Mouse (Mus musculus) right cerebral cortex, postnatal 36 days (tissue): ENCODE measurements around the gene Dapl1.
A peak's percentile ranks its signal among the peaks of the same experiment; 100 is the strongest.

Experiments used
- DNase-seq, 2 experiments: peaks; one replicate each; pipeline ENCODE4 v3.0.0; 2022; ENCODE audit warnings: low spot score in 2 of 2, mixed read lengths in 1 of 2

Gene Dapl1

DNA sequence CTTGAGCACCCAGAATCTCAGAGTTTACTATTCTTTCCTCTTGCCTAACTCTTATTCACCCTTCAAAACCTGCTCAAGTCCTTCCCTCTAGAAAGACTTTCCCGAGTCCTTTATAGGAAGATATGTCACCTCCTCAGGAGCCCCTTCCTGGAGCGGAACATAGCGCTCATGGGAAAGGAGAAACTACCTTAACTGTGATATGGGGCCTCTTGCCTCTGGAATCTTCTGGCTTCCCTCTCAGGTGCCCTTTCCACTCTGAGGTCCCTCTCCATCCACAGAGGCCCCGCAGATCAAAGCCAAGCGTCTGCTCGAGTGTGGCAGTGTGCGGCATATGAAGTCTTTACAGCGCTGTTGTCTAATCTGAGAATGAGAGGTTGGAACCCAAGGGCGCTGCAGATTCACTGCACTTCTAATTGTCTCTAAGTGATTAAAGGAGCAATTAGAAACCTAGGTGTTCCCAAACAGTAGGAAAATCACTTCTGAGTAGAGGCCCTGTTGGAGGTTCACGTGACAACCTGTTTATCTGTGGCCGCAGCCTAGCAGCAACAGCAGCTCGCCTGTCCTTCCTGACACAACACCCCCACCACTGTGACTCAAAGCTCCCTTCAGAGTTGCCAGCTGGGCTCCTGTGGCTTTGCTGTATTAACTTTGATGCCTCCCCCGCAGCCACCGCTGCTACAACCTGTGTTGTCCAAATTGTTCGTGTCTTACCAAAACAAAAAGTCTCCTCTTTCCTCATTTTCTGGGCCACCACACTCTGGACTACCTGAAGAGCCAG lies 49.7 kb downstream of the Dapl1 start:
- no peak for DNase-seq

DNA sequence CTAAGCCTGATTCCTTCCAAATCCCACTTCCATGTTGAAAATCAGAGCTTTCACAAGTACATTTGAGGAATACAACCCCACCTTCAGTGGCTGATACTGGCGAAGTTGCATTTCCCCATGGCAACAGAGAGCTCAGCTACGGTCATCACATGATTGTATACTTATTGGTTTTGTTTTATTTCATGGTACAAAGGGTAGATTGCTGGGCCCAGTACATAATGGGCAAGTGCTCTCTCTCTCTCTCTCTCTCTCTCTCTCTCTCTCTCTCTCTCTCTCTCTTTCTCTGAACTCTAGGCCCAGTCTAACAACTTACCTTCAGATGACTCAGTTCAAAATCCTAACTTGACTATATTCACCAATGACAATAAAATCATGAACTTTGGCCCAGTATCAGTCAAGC lies 52.5 kb downstream of the Dapl1 start:
- no peak for DNase-seq

DNA sequence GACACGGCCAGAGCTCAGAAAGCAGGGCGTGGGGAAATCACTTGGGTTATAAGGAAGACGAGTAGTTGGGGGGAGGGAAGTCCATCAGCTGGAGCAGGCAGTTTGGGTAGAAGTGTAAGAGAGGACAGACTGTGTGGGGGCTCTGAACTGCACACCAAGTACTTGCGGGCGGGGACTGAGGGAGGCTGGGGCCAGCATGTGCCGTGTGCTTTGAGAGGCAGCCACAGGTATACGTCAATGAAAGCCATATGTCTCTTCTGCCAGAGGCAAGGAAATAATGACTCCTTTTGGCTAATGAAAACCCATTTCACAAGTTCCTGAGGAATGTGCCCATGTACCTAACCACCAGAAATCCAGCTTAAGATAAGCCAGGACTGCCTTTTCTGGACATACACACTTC lies 53.6 kb downstream of the Dapl1 start:
- no peak for DNase-seq

DNA sequence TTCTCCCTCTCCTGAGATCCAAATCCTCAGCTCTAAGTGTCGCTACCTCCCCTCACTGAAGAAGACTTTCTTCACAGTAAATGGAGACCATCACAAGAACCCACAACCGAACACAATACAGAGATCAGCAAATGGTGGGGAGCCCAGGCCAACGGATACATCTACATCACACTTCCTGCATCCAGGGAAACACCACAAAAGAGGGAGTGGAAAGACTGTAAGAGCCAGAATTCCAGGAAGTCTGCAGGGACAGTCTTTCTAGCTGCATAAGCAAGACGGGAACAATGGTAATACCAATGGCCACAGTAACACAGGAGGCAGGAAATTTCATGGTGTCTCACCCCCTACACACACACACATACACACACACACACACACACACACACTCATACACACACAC lies 55.3 kb downstream of the Dapl1 start:
- no peak for DNase-seq

DNA sequence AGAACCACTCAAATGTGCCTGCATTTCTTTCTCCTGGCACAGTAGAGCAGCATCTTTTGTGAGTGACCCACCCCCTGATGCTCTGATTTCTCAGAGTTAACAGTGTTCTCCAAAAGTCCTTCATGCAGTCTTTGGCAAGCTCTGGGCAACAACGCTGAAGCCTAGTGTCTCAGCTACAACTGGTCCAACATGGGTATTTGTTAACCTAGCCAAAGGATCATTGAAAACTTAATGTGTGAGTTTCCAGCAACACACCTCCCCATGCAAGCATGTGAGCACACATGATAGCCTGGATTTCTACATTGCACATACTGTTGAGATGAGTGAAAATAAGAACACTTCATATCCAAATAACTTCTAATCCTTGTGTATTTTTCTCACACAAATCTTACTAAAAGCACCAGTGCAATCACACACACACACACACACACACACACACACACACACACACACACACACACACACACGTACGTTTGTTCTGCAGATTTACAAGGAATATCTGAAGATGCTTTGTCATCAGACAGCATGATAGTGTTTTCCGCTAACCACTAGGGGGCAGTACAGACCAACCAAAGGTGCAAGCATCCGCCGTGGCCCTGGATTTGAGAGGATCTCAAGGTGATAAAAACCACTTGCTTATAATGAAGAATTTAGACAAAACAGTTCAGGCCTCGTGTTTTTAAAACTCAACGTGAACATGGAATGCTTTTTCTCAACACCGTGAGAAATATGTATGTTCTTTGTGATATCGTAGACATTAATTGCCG lies 56.9 kb downstream of the Dapl1 start:
- DNase-seq = peak; percentile 57 to 68

DNA sequence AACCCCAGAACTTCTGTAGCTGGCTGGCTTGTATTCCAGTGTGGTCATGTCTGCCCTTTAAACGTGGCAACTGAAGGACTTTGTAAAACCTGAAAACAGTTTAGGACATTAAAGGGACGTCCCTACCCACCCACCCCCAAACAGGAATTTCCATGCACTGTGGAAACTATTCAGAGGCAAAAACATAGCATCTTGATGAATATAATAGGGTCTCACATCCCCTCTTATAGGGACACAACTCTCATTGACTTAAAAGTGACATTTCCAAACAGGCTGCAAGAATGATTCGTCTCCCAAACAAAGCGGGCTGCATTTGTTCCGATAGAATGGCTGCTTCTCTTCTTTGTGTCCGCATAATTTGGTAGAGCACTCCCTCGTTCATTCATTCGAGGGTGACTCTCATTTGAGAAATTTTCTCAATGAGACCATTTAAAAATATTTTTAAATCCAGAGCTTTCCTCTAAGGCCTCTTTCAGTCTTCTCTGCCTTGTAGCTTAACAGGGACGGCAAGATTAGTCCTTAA lies 59.2 kb downstream of the Dapl1 start:
- DNase-seq = no peak

DNA sequence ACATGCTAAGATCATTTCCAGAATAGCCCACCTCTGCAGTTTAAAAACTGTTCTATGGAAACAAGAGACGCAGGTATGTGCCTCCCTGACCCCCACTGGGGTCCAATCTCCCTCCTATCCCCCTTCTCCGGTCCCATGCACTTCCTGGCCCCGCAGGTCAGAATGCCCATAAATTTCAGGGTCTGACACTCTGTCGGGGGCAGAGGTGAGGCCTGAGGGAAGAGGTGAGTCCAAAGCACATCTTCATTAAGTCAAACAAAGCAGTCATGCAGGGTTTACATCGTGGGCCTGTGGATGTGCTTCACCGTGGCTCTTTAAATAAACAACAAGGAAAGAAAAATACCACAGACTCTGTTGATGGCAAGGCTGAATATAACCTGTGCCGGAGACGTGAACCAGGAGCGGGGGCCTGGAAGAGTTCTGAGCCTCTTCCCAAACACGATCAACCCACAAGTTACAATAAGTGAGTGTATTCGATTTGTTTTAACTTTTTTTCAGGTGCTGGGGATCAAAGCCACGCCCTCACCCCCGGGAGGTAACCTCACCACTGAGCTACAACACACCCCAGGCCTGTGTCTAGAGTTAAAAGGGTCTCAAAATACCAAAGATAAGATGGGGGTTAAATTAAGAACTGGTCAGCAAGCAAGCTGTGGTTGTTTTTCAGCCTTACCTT lies 59.9 kb downstream of the Dapl1 start:
- DNase-seq = no peak

DNA sequence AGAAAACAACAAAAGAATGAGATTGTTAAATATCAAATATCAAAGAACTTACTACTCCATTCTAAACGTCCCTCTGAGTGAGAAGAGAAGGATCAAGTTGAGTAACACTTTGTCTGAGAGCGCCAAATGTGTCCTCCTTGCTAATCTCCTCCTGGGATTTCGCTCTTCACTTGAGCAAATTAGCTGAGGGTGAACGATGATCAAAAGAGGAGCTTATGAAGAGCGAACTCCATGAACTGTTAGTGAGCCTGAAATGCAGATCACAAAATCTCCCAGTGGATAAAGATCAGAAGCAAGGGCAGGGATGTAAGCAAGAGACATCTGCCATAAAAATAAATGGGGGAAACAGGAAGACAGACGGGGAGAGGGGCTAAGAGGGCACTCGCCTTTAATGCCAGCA lies 60.5 kb downstream of the Dapl1 start:
- no peak for DNase-seq

DNA sequence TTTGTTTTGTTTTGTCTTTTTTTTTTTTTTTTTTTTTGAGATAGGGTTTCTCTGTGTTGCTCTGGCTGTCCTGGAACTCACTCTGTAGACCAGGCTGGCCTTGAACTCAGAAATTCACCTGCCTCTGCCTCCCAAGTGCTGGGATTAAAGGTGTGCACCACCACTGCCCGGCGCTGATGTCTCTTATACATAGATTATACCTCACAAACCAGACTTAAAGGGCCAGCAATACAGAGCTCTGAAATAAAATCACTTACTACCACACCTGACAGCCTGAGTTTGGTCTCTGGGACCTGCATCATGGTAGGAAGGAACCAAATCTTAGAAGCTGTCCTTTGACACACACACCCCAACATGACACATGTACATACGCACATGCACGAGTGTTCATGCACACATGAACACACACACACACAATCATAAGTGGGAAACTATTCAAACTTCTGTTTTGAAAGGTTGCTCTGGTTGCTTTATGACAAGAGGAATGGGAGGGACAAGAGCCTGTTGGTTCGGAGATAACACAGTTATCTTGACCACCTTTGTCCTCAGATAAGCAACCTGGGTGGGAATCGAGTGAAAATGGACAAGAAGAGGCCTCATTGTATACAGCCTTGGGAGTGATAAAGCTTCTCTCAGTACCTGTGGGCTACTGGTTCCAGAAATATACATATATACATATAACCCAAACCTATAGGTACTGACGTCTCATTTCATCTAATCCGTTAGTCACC lies 63.1 kb downstream of the Dapl1 start:
- DNase-seq = no peak

DNA sequence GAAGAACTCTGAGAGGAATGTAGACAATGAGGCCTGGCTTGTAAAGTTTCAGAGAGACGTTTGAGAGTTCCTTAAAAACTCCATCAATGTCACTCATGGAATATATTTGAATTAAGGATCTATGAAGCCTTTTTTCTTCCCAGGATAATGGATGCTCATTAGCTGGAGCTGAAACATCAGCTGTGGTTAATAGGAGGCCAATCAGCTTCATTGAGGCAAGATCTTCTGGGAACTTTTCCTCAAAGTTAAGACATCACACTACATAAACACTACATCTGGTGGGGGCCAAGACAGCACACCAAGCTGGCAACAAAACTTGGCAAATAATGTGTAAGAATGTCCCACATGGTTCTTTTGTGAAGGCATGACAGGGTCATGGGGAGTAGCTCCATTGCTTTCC lies 68.3 kb downstream of the Dapl1 start:
- DNase-seq = no peak

DNA sequence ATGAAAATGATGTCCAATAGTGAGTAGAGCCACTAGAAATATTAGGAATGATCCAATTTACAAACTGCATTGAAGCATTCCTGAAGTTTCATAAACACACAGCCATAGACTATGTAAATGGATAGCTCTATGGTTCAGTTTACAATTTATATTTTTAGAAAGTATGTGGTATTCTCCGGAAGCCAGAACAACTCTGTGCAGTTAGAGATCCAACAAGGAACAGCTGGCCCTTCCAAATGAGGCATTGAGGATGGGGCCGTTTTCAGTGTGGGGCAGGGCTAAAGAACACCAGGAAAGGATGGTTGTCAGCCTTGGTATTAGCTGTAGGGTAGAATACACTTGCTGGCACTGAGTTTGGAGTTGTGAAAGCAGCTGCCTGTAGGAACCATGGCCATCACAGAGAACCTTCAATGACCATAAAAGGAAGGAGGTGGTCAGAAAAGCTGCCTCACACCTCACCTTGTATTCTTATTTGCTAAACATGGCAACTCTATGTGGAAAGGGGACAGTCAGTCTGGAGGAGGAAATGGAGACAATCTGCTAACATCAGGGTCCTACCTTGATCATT lies 70.0 kb downstream of the Dapl1 start:
- DNase-seq = no peak
